Mouse (Mus musculus) CH12.LX (cell line): ENCODE data around the gene 5730596B20Rik. TPM values are rescaled to one million over a fixed set of nuclear protein-coding genes. Genes with fewer than 3 reads are reported as not detected.
A peak's percentile ranks its signal among the peaks of the same experiment; 100 is the strongest.

Experiments used
- DNase-seq: peaks from one replicate; pipeline ENCODE4 v3.0.0-alpha.2; 2013; ENCODE audit errors: extremely low read depth
- H3K27ac ChIP-seq: 2 replicates; pipeline ENCODE4 v1.5.1; 2012; ENCODE audit warnings: low read depth, mild to moderate bottlenecking, control low read depth, moderate library complexity; ENCODE audit not compliant: insufficient read depth
- H3K27me3 ChIP-seq: replicated peaks from 2 replicates; pipeline ENCODE3; 2012; ENCODE audit warnings: inconsistent platforms
- H3K36me3 ChIP-seq, 2 experiments: replicated peaks in 1 of 2; 2 replicates each; pipeline versions ENCODE3 to v1.6.1; 2012; ENCODE audit warnings: inconsistent platforms in 1 of 2, low read length in 1 of 2, mild to moderate bottlenecking in 1 of 2, mixed read lengths in 1 of 2, moderate library complexity in 1 of 2; ENCODE audit not compliant: control insufficient read depth in 1 of 2, insufficient read depth in 1 of 2
- H3K4me1 ChIP-seq, 2 experiments: 2 replicates each; pipeline ENCODE4 v1.6.1; 2012; ENCODE audit warnings: inconsistent platforms in 1 of 2, moderate library complexity in 1 of 2; ENCODE audit not compliant: insufficient read depth in 2 of 2, control insufficient read depth in 1 of 2
- H3K4me2 ChIP-seq: 2 replicates; pipeline ENCODE4 v1.6.1; 2012; ENCODE audit warnings: low read depth, mild to moderate bottlenecking, control low read depth; ENCODE audit not compliant: poor library complexity, insufficient read depth, severe bottlenecking
- H3K4me3 ChIP-seq, 3 experiments: fragments of 150-350 bp in 1 of 3; sonication (generic) in 1 of 3; replicated peaks in 1 of 3; 2 replicates each; pipeline versions ENCODE3 to v1.5.1; 2011 to 2012; ENCODE audit warnings: low read depth in 2 of 3, low read length in 2 of 3, mild to moderate bottlenecking in 2 of 3, moderate library complexity in 2 of 3, control low read depth in 1 of 3, improper control_type of control experiment in 1 of 3, inconsistent platforms in 1 of 3, mixed read lengths in 1 of 3; ENCODE audit not compliant: poor library complexity in 1 of 3
- H3K79me2 ChIP-seq: replicated peaks from 2 replicates; pipeline ENCODE4 v1.6.1; 2012; ENCODE audit warnings: mild to moderate bottlenecking, moderate library complexity; ENCODE audit not compliant: control insufficient read depth, poor library complexity, insufficient read depth, severe bottlenecking; ENCODE audit errors: extremely low read depth
- H3K9ac ChIP-seq: 2 replicates; pipeline ENCODE4 v1.6.1; 2012; ENCODE audit warnings: low read depth, mild to moderate bottlenecking, control low read depth, moderate library complexity; ENCODE audit not compliant: insufficient read depth
- H3K9me3 ChIP-seq: replicated peaks from 2 replicates; pipeline ENCODE3; 2012; ENCODE audit warnings: low read length, inconsistent platforms, mixed read lengths
- BHLHE40 ChIP-seq: IDR thresholded peaks from 2 replicates; pipeline ENCODE4 v1.6.1; 2011; ENCODE audit warnings: mild to moderate bottlenecking, low read depth, low read length, improper control_type of control experiment
- CHD2 ChIP-seq: IDR thresholded peaks from 2 replicates; pipeline ENCODE4 v1.6.1; 2011; ENCODE audit warnings: low read length, improper control_type of control experiment
- EP300 ChIP-seq: IDR thresholded peaks from 2 replicates; pipeline ENCODE4 v1.6.1; 2011; ENCODE audit warnings: low read length, improper control_type of control experiment
- GABPA ChIP-seq: IDR thresholded peaks from 2 replicates; pipeline ENCODE4 v1.6.1; 2012; ENCODE audit warnings: low read depth, low read length, improper control_type of control experiment, inconsistent platforms; ENCODE audit not compliant: insufficient replicate concordance
- HCFC1 ChIP-seq: IDR thresholded peaks from 2 replicates; pipeline ENCODE4 v1.6.1; 2012; ENCODE audit warnings: low read depth, mild to moderate bottlenecking, inconsistent platforms, low read length, improper control_type of control experiment
- IRF4 ChIP-seq: IDR thresholded peaks from 2 replicates; pipeline ENCODE4 v1.6.1; 2014; ENCODE audit warnings: low read depth, mild to moderate bottlenecking, inconsistent platforms, low read length, improper control_type of control experiment
- JUND ChIP-seq: conservative IDR thresholded peaks from 2 replicates; pipeline ENCODE4 v1.6.1; 2011; ENCODE audit warnings: low read depth, low read length, improper control_type of control experiment
- MAFK ChIP-seq: IDR thresholded peaks from 2 replicates; pipeline ENCODE4 v1.6.1; 2011; ENCODE audit warnings: low read length, improper control_type of control experiment; ENCODE audit not compliant: insufficient replicate concordance
- MAZ ChIP-seq: IDR thresholded peaks from 2 replicates; pipeline ENCODE4 v1.6.1; 2012; ENCODE audit warnings: low read depth, mild to moderate bottlenecking, inconsistent platforms, low read length, improper control_type of control experiment, moderate library complexity
- MXI1 ChIP-seq: IDR thresholded peaks from 2 replicates; pipeline ENCODE4 v1.6.1; 2011; ENCODE audit warnings: mild to moderate bottlenecking, low read depth, low read length, improper control_type of control experiment
- MYC ChIP-seq: IDR thresholded peaks from 2 replicates; pipeline ENCODE4 v1.6.1; 2011; ENCODE audit warnings: low read depth, mild to moderate bottlenecking, improper control_type of control experiment, low read length
- PAX5 ChIP-seq: IDR thresholded peaks from 2 replicates; pipeline ENCODE4 v1.6.1; 2012; ENCODE audit warnings: low read length, inconsistent platforms, mixed read lengths
- POLR2A ChIP-seq: IDR thresholded peaks from 2 replicates; pipeline ENCODE4 v1.6.1; 2011; ENCODE audit warnings: low read depth, mild to moderate bottlenecking, improper control_type of control experiment, low read length
- POLR2AphosphoS2 ChIP-seq: IDR thresholded peaks from 2 replicates; pipeline ENCODE4 v1.6.1; 2011; ENCODE audit warnings: low read depth, low read length, improper control_type of control experiment
- RAD21 ChIP-seq: IDR thresholded peaks from 2 replicates; pipeline ENCODE4 v1.6.1; 2011; ENCODE audit warnings: low read depth, mild to moderate bottlenecking, low read length, improper control_type of control experiment, moderate library complexity
- SIN3A ChIP-seq: IDR thresholded peaks from 2 replicates; pipeline ENCODE4 v1.6.1; 2012; ENCODE audit warnings: low read length, improper control_type of control experiment, inconsistent platforms
- SMC3 ChIP-seq: IDR thresholded peaks from 2 replicates; pipeline ENCODE4 v1.6.1; 2011; ENCODE audit warnings: low read depth, low read length, improper control_type of control experiment
- TCF12 ChIP-seq: IDR thresholded peaks from 2 replicates; pipeline ENCODE4 v1.6.1; 2014; ENCODE audit warnings: low read depth, mild to moderate bottlenecking, inconsistent platforms, low read length, improper control_type of control experiment
- UBTF ChIP-seq: IDR thresholded peaks from 2 replicates; pipeline ENCODE4 v1.6.1; 2012; ENCODE audit warnings: low read depth, mild to moderate bottlenecking, inconsistent platforms, low read length, improper control_type of control experiment, moderate library complexity
- USF1 ChIP-seq: IDR thresholded peaks from 2 replicates; pipeline ENCODE4 v1.6.1; 2014; ENCODE audit warnings: low read depth, mild to moderate bottlenecking, inconsistent platforms, low read length, improper control_type of control experiment
- USF2 ChIP-seq: conservative IDR thresholded peaks from 2 replicates; pipeline ENCODE4 v1.6.1; 2011; ENCODE audit warnings: low read depth, low read length, improper control_type of control experiment
- ZMIZ1 ChIP-seq: IDR thresholded peaks from 2 replicates; pipeline ENCODE4 v1.6.1; 2012; ENCODE audit warnings: low read depth, mild to moderate bottlenecking, inconsistent platforms, low read length, improper control_type of control experiment
- ZNF384 ChIP-seq: IDR thresholded peaks from 2 replicates; pipeline ENCODE4 v1.6.1; 2012; ENCODE audit warnings: low read depth, low read length, improper control_type of control experiment, inconsistent platforms
- dilution Hi-C: fragments of 300-500 bp; cut with MboI; formaldehyde crosslinking; loops from 2 replicates; pipeline ENCODE4 v1.14.3; 2020; ENCODE audit warnings: low sequenced_read_pairs; ENCODE audit not compliant: extremely low pct_unique_long_range_greater_than_20kb, extremely low pct_ligation_motif_present
- in situ Hi-C: fragments of 300-500 bp; cut with MboI; formaldehyde crosslinking; loops from 3 replicates; pipeline ENCODE4 v1.14.3; 2019; ENCODE audit warnings: low sequenced_read_pairs, low pct_ligation_motif_present, low pct_unique_long_range_greater_than_20kb, mixed read lengths
- polyA plus RNA-seq: library from polyadenylated mRNA; unstranded; fragments of >175 nt; gene quantifications from 2 replicates; pipeline ENCODE4 v1.2.1, GENCODE M21; 2012; ENCODE audit warnings: low read depth; ENCODE audit not compliant: insufficient read length
- total RNA-seq, 2 experiments: library from RNA; depleted of rRNA; stranded (reverse); fragments of 300-350 nt in 1 of 2; fragments of >200 nt in 1 of 2; gene quantifications; 2 replicates each; pipeline ENCODE4 v1.2.3; 2012 to 2014

Gene 5730596B20Rik
- total and polyA plus RNA-seq, 3 experiments: 0.07 TPM; not detected in 2

DNA sequence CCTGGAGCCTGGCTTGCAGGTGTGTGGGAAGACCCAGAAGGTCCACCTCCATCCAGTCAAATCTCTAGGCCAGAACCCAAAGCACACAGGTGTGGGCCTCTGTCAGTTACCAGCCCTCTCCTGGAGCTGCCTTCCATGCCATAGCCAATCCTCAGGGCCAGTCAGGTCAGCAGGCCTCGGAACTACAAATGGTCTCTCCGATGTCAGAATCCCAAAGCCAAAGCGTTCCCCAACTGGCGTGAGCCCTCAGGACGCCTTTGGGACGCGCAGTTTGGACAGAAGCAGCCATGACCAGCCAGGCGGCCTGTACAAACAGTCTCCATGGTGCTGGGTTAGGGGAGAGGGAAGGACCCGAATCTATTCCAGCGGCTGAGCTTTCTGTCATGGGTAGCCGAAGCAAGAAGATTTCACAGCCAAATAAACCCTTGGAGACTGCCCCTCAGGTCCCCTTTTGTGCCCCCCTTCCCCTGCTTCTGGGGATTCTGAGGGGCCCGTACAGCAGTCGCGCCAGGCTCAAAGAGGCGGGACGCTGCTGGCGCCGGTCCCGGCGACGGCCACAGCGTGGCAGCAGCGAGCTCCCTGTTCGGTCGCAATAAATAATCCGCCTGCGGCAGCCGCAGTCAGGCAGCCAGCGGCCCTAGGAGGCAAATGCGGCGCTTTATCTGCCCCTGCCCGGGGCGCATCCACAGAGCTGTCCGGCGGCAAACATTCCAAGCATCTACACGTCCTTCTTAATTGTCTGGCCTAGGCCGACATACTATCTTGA is 34.1 kb downstream of the 5730596B20Rik start (continued):
- TF ChIP-seq EP300: no peak
- peak; percentile 55 for TF ChIP-seq POLR2A
- TF ChIP-seq JUND: no peak
- no peak for TF ChIP-seq UBTF
- TF ChIP-seq CHD2: no peak
- peak; percentile 26 for TF ChIP-seq RAD21
- TF ChIP-seq ZNF384: no peak
- no peak for TF ChIP-seq POLR2AphosphoS2
- TF ChIP-seq TCF12: peak; percentile 46; the same call in 1 of the 2 replicates
- TF ChIP-seq HCFC1: peak; percentile 17; the same call in 1 of the 2 replicates
- TF ChIP-seq PAX5: no peak
- no peak for TF ChIP-seq GABPA

DNA sequence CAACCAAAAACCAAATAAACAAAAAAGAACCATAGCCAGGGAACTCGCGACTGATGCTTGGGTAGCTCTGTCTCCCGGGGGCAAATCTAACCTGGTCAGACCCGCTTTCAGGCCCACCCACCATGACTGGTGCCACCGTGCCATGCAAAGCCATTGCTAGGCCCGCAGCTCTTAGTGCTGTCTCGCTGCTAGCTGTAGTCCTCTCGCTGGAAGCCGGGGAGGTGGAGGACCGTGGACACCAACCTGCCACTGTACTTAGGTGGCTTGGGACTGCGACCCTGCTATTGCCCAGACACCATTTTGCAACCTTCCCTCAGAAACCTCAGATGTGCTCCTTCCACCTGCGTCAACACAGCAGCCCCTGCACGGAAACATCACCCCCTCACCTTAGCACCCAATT is 34.7 kb downstream of the 5730596B20Rik start:
- in situ Hi-C loops: loop anchor here (10.0 to 25.0 kb wide), 2 partner anchors 200 to 347 kb away; partner anchors contain the start of gene Skap2
- TF ChIP-seq ZMIZ1: no peak
- TF ChIP-seq PAX5: no peak
- no peak for TF ChIP-seq BHLHE40
- no peak for TF ChIP-seq JUND
- no peak for TF ChIP-seq MAFK
- TF ChIP-seq SIN3A: no peak
- TF ChIP-seq MYC: no peak
- TF ChIP-seq CHD2: no peak
- TF ChIP-seq GABPA: no peak
- TF ChIP-seq MAZ: no peak
- TF ChIP-seq ZNF384: no peak
- TF ChIP-seq UBTF: no peak
- no peak for TF ChIP-seq POLR2AphosphoS2
- no peak for TF ChIP-seq MXI1
- no peak for TF ChIP-seq SMC3
- TF ChIP-seq USF2: no peak
- TF ChIP-seq USF1: no peak
- no peak for TF ChIP-seq IRF4
- TF ChIP-seq, all 38 proteins: peak for 0
- dilution Hi-C loops: no loop called here
- Histone ChIP-seq H3K27me3 (peaks cover 2% of the 10 kb centered on the region), H3K4me2 (peak overlapping the region; percentile 59), H3K36me3 (peaks cover 0 to 10% of the 10 kb centered on the region in 2 experiments), H3K4me1 (peaks cover 4 to 17% of the 10 kb centered on the region in 2 experiments; a peak in 2 of 4 replicates), H3K27ac (peak overlapping the region; percentile 58), H3K4me3 (peak overlapping the region; percentile 52 to 57 (median 53)), H3K79me2 (no peaks in the 10 kb centered on the region), H3K9ac (peak overlapping the region; percentile 41), H3K9me3 (peaks cover 24% of the 10 kb centered on the region)
- DNase-seq: no peak
